Mouse (Mus musculus): ENCODE results near the gene Ift52.

DNA sequence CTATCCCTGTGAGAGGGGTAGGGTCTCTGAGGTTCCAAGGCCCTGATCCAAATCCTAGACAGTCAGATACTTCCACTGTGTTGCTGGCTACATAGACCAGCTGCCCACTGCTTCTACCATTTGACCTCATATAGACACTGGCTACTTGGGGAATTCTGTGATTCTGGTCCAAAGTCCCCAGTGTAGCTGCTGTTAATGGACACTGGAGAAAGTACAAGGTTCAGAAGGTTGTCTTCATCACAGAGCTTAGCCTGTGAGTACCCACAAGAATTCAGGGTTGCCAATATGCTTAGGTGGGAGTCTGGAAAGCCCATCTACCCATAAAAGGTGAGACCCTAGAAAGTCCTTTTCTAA is 25.1 kb upstream of the Ift52 start:
- no peak for TF ChIP-seq CTCF (IDR thresholded peaks at IDR 0.05; ENCODE audit: insufficient read depth, low read depth, low read length)
- TF ChIP-seq POLR2A (IDR thresholded peaks at IDR 0.05; ENCODE audit: insufficient read depth, low read depth, low read length): no peak

Data from olfactory bulb, adult 2 months (tissue).